Mouse (Mus musculus): ENCODE data around the gene Scd4.

GRCm38 (mm10) chr19:44321631-44322030 is 11.3 kb upstream of the Scd4 start:
- TF ChIP-seq CTCF (IDR thresholded peaks at IDR 0.05; ENCODE audit: insufficient read depth, low read length) (no peak), POLR2A (IDR thresholded peaks at IDR 0.05; ENCODE audit: borderline replicate concordance, extremely low read depth, low read depth, low read length) (no peak)
